Mouse (Mus musculus): Measurements from ENCODE around the gene Lcn8.
"Not testable (repeated sequence)": the region's sequence is repeated elsewhere in the genome, so short reads cannot be mapped to it uniquely, and the experiment has no call there.

The Lcn8 gene

DNA sequence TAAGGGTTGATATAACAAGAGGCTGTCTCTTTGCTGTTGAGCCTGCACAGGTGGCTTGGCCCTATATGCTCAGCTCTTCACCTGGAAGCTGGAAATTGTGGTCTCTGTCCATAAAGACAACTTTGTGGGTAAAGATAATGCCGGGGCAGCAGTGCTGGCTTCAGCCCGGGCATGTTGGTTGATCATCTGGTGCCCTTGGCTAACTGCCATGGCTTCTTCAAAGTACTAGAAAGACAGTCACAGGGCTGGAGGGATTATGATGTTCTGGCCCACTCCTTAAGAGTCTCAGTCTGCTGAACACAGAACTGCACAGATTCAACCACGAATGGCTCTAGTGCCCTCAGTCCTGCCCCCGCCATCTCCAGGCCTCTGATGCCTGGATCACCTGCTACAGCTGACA lies 4.3 kb downstream of the Lcn8 start:
- POLR2A ChIA-PET: interaction anchor here in 1 of 4 experiments (0.9 kb wide), 1 partner anchor 149 kb away, joined by 3 read pairs; no protein-coding TSS in a partner anchor
- CTCF ChIA-PET: interaction anchor here in 1 of 4 experiments (0.6 kb wide), 1 partner anchor 24 kb away, joined by 6 read pairs; no protein-coding TSS in a partner anchor

GRCm38 (mm10) chr2:25657652-25658051 lies 4.7 kb downstream of the Lcn8 start, which contains the start of gene Lcn5:
Lcn5 (plus strand) TSS chr2:25657952.
- CTCF ChIA-PET: interaction anchor here in 1 of 4 experiments (0.6 kb wide), 1 partner anchor 25 kb away, joined by 6 read pairs; no protein-coding TSS in a partner anchor

GRCm38 (mm10) chr2:25660279-25660678 lies 7.4 kb downstream of the Lcn8 start:
- ChIA-PET POLR2A (no interaction called here), CTCF (no interaction called here)

More at GRCm38 (mm10) chr2:25657652-25658051, 4.7 kb downstream of the Lcn8 start, which contains the start of gene Lcn5:
- POLR2A ChIA-PET: no interaction called here

- ChIA-PET CTCF (interaction anchor here in 1 of 4 experiments (1.1 to 2.5 kb wide), 3 partner anchors 33 to 175 kb away, joined by 3 to 5 read pairs (median 4); no protein-coding TSS in a partner anchor), POLR2A (no interaction called here)
Observed at GRCm38 (mm10) chr2:25661245-25661970, 8.5 kb downstream of the Lcn8 start.

DNA sequence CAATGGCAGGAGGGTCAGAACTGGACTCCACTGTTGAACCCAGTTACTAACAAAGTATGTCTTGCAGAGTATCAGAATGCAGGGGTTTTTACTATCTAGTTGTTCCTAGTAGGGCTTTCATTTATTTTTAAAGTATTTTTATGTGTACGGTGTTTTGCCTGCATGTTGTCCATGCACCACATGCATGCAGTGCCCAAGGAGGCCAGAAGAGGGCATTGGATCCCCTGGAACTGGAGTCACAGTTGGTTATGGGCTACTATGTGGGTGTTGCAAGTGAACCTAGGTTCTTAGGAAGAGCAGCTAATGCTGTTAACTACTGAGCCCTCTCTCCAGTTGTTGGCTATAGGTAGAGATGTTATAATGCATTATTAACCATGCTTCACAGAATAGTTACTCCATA lies 10.6 kb downstream of the Lcn8 start:
- POLR2A ChIA-PET: no interaction called here
- CTCF ChIA-PET: interaction anchor here in 3 of 4 experiments (0.6 to 2.5 kb wide), 8 partner anchors 31 to 324 kb away, joined by 3 to 5 read pairs (median 4); no protein-coding TSS in a partner anchor

GRCm38 (mm10) chr2:25664125-25664524 lies 11.2 kb downstream of the Lcn8 start:
- POLR2A ChIA-PET: no interaction called here

GRCm38 (mm10) chr2:25666516-25666915 lies 13.6 kb downstream of the Lcn8 start:
- ChIA-PET POLR2A (interaction anchor here in 1 of 4 experiments (0.6 kb wide), 1 partner anchor 116 kb away, joined by 3 read pairs; no protein-coding TSS in a partner anchor), CTCF (interaction anchor here in 1 of 4 experiments (0.6 kb wide), 1 partner anchor 713 kb away, joined by 4 read pairs; no protein-coding TSS in a partner anchor)

More at GRCm38 (mm10) chr2:25664125-25664524, 11.2 kb downstream of the Lcn8 start:
- CTCF ChIA-PET: interaction anchor here in 2 of 4 experiments (0.6 to 2.5 kb wide), 6 partner anchors 30 to 324 kb away, joined by 3 to 5 read pairs (median 4); no protein-coding TSS in a partner anchor

- CTCF ChIA-PET: no interaction called here
- POLR2A ChIA-PET: no interaction called here
Observed at GRCm38 (mm10) chr2:25676486-25676885, 23.6 kb downstream of the Lcn8 start, which contains the start of gene Lcn6. Lcn6 (plus strand) TSS chr2:25676786.

- ChIA-PET POLR2A (no interaction called here), CTCF (no interaction called here)
Observed at GRCm38 (mm10) chr2:25679559-25679958, 26.6 kb downstream of the Lcn8 start.

DNA sequence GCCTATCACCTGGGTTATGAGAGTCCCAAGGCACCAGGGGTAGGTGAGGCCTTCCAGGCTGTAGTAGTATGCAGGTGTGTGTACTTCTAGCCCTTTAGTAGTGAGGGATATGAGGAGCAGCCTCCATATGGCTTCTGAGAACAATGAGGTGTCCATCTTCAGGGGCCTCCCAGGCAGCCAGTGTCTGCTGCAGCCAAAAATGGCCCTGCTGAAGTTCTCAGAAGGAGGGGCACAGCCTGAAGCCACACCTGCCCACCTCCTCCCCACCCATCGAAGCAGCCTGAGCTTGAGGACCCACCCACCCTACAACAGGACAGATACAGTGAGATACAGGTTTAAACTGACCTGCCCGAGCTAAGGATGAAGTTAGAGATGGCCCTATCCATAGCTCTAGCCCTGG lies 29.5 kb downstream of the Lcn8 start, which contains the start of gene Lcn10:
Gene Lcn10, plus strand, starts transcription at position 301 of the 400 bp plus-strand sequence.
- ChIA-PET CTCF (interaction anchor here in 2 of 4 experiments (1.0 to 2.1 kb wide), 2 partner anchors 12 kb away, joined by 3 to 10 read pairs; no protein-coding TSS in a partner anchor), POLR2A (interaction anchor here in 1 of 4 experiments (0.5 kb wide), 1 partner anchor 194 kb away, joined by 3 read pairs; no protein-coding TSS in a partner anchor)

- POLR2A ChIA-PET: interaction anchor here in 3 of 4 experiments (0.7 to 1.5 kb wide), 5 partner anchors 8 to 891 kb away, joined by 3 to 10 read pairs (median 3); partner anchors contain the start of gene Bmyc (in 1 of the 3)
- CTCF ChIA-PET: interaction anchor here (0.6 to 1.1 kb wide), 11 partner anchors 9 to 722 kb away, joined by 3 to 12 read pairs (median 4); no protein-coding TSS in a partner anchor
Observed at GRCm38 (mm10) chr2:25686941-25687340, 34.0 kb downstream of the Lcn8 start.

- ChIA-PET CTCF (interaction anchor here (0.6 to 3.5 kb wide), 33 partner anchors 9 to 459 kb away, joined by 3 to 26 read pairs (median 4); partner anchors contain the start of genes Bmyc (in 3 of the 4), Ajm1 (in 2 of the 4) and Lcn10 (in 1 of the 4)), POLR2A (interaction anchor here in 3 of 4 experiments (0.6 to 4.2 kb wide), 7 partner anchors 8 to 21 kb away, joined by 3 to 25 read pairs (median 5); partner anchors contain the start of gene Bmyc (in 3 of the 3))
Observed at GRCm38 (mm10) chr2:25694605-25695004, 41.7 kb downstream of the Lcn8 start.

DNA sequence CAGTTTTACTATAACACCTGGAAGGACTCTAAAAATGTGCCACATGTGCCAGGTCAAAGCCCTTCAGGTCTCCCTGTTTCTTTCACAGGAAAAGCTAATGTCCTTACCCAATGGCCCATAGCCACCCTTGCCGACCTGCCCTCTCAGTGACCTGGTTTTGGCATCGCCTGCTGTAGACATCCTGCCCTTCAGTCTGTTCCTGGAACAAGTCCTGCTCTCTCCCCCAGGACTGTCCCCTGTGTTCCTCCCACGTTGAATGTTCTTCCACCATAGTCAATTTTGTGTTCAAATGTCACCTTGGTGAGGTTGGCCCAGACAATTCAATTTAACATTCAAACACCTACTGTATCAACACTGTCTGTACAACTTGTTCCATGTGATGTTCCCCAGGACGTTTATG lies 44.0 kb downstream of the Lcn8 start:
- ChIA-PET POLR2A (interaction anchor here in 2 of 4 experiments (0.5 to 4.2 kb wide), 3 partner anchors 10 to 1215 kb away, joined by 3 to 25 read pairs (median 6); partner anchors contain the start of gene Bmyc (in 2 of the 2)), CTCF (interaction anchor here in 3 of 4 experiments (0.9 to 3.5 kb wide), 3 partner anchors 11 to 116 kb away, joined by 3 to 24 read pairs (median 3); partner anchors contain the start of genes Ajm1 (in 2 of the 3) and Bmyc (in 1 of the 3))

- ChIA-PET POLR2A (no interaction called here), CTCF (no interaction called here)
Observed at GRCm38 (mm10) chr2:25698696-25699095, 45.8 kb downstream of the Lcn8 start.

DNA sequence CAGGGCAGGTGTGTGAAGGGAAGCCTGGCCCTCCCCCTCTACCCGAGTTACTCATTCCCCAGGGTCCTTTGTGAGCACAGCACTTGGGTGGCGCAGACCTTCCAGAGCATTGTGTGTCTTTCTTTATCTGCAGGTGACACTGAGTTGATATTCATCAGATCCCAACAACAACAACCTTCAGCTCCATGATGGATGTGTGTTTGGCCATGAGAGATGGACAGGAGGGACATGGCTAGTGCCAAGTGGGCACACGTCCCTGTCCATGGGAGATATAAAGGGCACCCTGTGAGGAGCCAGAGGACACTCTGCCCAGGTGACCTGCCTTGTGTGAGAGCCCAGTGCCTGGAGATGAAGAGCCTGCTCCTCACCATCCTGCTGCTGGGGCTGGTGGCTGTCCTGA lies 46.8 kb downstream of the Lcn8 start, which contains the start of gene Obp2a:
Gene Obp2a, plus strand, starts transcription at position 301 of the 400 bp plus-strand sequence.
- POLR2A ChIA-PET, CTCF ChIA-PET: not testable (repeated sequence)

DNA sequence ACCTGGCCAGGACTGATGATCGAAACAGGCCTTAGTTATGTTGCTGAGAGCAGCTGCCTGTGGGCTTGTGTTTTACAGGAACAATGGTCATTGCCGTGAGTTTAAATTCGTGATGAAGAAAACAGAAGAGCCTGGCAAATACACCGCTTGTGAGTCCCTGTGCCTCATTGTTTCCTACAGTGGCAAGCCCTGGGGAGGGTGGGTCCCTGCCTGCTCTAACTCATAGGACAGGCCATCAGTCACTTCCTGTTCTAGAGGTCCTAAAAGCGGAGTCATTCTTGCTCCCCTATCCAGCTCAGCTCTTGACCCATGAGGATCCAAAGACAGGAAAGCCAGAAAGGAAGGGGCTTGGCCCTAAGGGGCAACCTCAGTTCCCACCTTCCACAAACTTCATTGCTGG lies 48.1 kb downstream of the Lcn8 start:
- ChIA-PET CTCF (no interaction called here), POLR2A (interaction anchor here in 1 of 4 experiments (1.2 kb wide), 1 partner anchor 9 kb away, joined by 3 read pairs; no protein-coding TSS in a partner anchor)

DNA sequence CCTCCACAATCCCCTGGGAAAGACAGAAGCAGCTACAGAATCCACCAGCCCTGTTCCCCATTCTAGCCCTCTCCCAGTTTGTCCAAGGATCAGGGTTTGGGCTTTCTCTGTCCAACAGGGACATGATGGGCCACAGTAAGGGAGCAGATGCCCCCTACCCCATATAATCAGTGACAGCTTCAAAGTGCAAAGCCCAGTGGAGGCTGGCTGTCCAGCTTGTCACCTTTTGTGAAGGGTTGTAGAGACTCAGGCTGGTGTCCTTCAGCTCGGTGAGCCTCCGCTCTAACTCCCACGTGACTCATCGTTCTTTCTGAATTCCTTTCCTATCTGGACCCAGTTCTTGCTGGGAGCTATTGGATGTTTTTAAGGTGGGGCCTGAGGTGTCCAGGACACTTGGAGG lies 50.8 kb downstream of the Lcn8 start:
- ChIA-PET POLR2A (interaction anchor here in 1 of 4 experiments (1.7 kb wide), 1 partner anchor 9 kb away, joined by 7 read pairs; no protein-coding TSS in a partner anchor), CTCF (interaction anchor here (1.0 to 1.9 kb wide), 5 partner anchors 9 to 10 kb away, joined by 3 to 7 read pairs (median 4); no protein-coding TSS in a partner anchor)
